Mouse (Mus musculus) C2C12 (cell line): ENCODE data around the gene Gmps. TPM values are rescaled to one million over a fixed set of nuclear protein-coding genes. Genes with fewer than 3 reads are reported as not detected.
A peak's percentile ranks its signal among the peaks of the same experiment; 100 is the strongest.

ENCODE experiments used
- H3K27me3 ChIP-seq: one replicate; pipeline ENCODE4 v1.6.1; 2011; ENCODE audit not compliant: control insufficient read depth, insufficient read depth, insufficient read length
- H3K36me3 ChIP-seq: one replicate; pipeline ENCODE4 v1.6.1; 2011; ENCODE audit not compliant: control insufficient read depth, insufficient read depth
- H3K4me3 ChIP-seq: one replicate; pipeline ENCODE4 v1.5.1; 2011; ENCODE audit warnings: mild to moderate bottlenecking, control low read depth; ENCODE audit not compliant: poor library complexity, insufficient read depth, severe bottlenecking
- H3K79me2 ChIP-seq: one replicate; pipeline ENCODE4 v1.6.1; 2011; ENCODE audit not compliant: control insufficient read depth, insufficient read depth
- H3K79me3 ChIP-seq: one replicate; pipeline ENCODE4 v1.6.1; 2011; ENCODE audit warnings: low read depth, control low read depth
- H3ac ChIP-seq: one replicate; pipeline ENCODE3; 2011; ENCODE audit warnings: low read depth; ENCODE audit not compliant: control insufficient read depth, insufficient read length
- CTCF ChIP-seq: IDR thresholded peaks from one replicate; pipeline ENCODE4 v1.5.1; 2011; ENCODE audit not compliant: control insufficient read depth, insufficient read depth, insufficient read length
- MAX ChIP-seq: IDR thresholded peaks from one replicate; pipeline ENCODE4 v1.6.1; 2011; ENCODE audit warnings: mild to moderate bottlenecking, control low read depth
- polyA plus RNA-seq: library from polyadenylated mRNA; unstranded; fragments of >200 nt; fragmentation: generic; extraction: Trizol; gene quantifications from one replicate; pipeline ENCODE4 v1.2.1, GENCODE M21; 2012; ENCODE audit warnings: missing spikeins

The Gmps gene
- polyA plus RNA-seq, 1 experiment, result 11.1 TPM

DNA sequence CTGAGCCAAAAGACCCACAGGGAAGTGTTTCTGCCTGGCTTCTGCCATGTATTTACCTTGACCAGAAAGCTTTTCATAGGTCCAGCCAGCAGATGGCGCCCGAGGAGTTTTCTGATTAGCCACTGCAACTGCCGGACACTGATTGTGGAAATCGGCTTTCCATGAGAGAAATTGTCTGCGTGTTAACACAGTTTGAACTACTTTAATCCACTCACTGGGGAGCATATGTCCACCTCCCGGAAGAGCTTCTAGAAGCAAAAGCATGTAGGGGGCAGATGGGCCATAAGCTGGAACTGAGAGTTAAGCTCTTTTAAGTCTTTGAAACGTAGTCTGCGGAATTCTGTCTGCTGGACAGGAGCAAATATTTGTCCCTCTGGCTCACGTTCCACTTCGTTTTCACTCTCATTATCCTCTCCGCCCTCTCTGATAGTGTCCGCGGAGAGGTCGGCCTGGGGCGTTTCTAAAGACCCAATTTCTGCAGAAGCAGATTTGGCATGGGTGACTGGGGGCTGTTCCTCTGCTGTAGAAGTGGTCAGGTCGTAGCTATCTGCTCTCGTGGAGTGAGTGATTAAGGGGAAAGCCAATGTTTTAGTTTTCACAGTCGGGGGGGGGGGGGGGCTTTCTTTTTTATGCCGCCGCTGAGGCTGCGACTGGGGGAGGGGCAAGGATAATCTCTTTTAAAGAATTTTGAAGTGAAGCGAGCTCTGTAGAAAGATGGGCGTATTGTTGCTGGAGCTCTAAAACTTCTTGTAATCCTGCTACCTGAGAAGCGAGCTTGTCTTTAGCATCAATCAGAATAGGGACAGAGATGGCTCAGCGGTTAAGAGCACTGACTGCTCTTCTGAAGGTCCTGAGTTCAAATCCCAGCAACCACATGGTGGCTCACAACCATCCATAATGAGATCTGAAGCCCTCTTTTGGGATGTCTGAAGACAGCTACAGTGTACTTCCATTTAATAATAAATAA is 64.2 kb downstream of the Gmps start:
- Histone ChIP-seq H3K4me3 (no peak overlapping the region), H3K79me2 (no peaks in the 10 kb centered on the region)

More for the DNA sequence above, 64.2 kb downstream of the Gmps start:
- no peaks in the 10 kb centered on the region for H3K36me3 ChIP-seq
- H3K27me3 ChIP-seq, result no peaks in the 10 kb centered on the region
- no peak overlapping the region for H3ac ChIP-seq
- H3K79me3 ChIP-seq, result no peaks in the 10 kb centered on the region
- TF ChIP-seq CTCF, result peak; percentile 46
- TF ChIP-seq MAX, result no peak

Other genes starting within 250 kb of the Gmps start
- not detected for gene Plch1, start 76.6 kb upstream of the Gmps start, polyA plus RNA-seq
- gene E130311K13Rik, start 46.6 kb upstream of the Gmps start, polyA plus RNA-seq, result 1.3 TPM
- gene Slc33a1, start 11.3 kb upstream of the Gmps start, polyA plus RNA-seq, result 10.0 TPM
- gene Vmn2r1, start 105.4 kb downstream of the Gmps start, polyA plus RNA-seq, result not detected
- not detected for gene Vmn2r2, start 165.8 kb downstream of the Gmps start, polyA plus RNA-seq